Mouse (Mus musculus): Measurements from ENCODE around the gene Eif5. TPM values are rescaled to one million over a fixed set of nuclear protein-coding genes. Genes with fewer than 3 reads are reported as not detected.

Eif5 gene
- polyA plus RNA-seq, 1 experiment = 57.6 TPM

GRCm38 (mm10) chr12:111535762-111536161, 2.1 kb upstream of the Eif5 start:
- Histone ChIP-seq H3K4me2 (ENCODE audit: low read depth) (no peak overlapping the region), H3K36me3 (ENCODE audit: control insufficient read depth, insufficient read depth) (peaks cover 14% of the 10 kb centered on the region), H3K27me3 (ENCODE audit: control insufficient read depth, insufficient read depth, insufficient read length) (no peaks in the 10 kb centered on the region), H3K79me2 (ENCODE audit: control insufficient read depth, insufficient read depth) (peaks cover 24% of the 10 kb centered on the region), H3K4me3 (no peak overlapping the region), H3ac (ENCODE audit: control insufficient read depth, insufficient read length) (no peak overlapping the region)
- TF ChIP-seq MYOG (IDR thresholded peaks at IDR 0.05; ENCODE audit: control insufficient read depth in 1 of 3, insufficient read depth in 1 of 3, insufficient read length in 2 of 3, low read depth in 2 of 3) (no peak), MAX (IDR thresholded peaks at IDR 0.05; ENCODE audit: low read depth) (no peak), SRF (IDR thresholded peaks at IDR 0.05; ENCODE audit: control insufficient read depth, insufficient read length, low read depth) (no peak), CEBPB (IDR thresholded peaks at IDR 0.05; ENCODE audit: insufficient read depth, poor library complexity, severe bottlenecking) (no peak), E2F4 (IDR thresholded peaks at IDR 0.05; ENCODE audit: insufficient read depth) (no peak), USF1 (IDR thresholded peaks at IDR 0.05; ENCODE audit: low read depth) (no peak), TCF12 (IDR thresholded peaks at IDR 0.05; ENCODE audit: insufficient read depth, poor library complexity, severe bottlenecking) (no peak), REST (IDR thresholded peaks at IDR 0.05; ENCODE audit: insufficient read depth, insufficient read length) (no peak), TCF3 (IDR thresholded peaks at IDR 0.05; ENCODE audit: insufficient read length, low read depth) (no peak), POLR2A (IDR thresholded peaks at IDR 0.05; ENCODE audit: insufficient read length, low read depth) (no peak), POLR2AphosphoS2 (IDR thresholded peaks at IDR 0.05; ENCODE audit: insufficient read length, low read depth) (no peak), MYOD1 (IDR thresholded peaks at IDR 0.05; ENCODE audit: control insufficient read depth in 1 of 3, insufficient read length in 2 of 3, low read depth in 2 of 3) (no peak)

- TF ChIP-seq MYOG (IDR thresholded peaks at IDR 0.05; ENCODE audit: control insufficient read depth in 1 of 3, insufficient read depth in 1 of 3, insufficient read length in 2 of 3, low read depth in 2 of 3) (no peak), USF1 (IDR thresholded peaks at IDR 0.05; ENCODE audit: low read depth) (no peak), TCF12 (IDR thresholded peaks at IDR 0.05; ENCODE audit: insufficient read depth, poor library complexity, severe bottlenecking) (no peak), REST (IDR thresholded peaks at IDR 0.05; ENCODE audit: insufficient read depth, insufficient read length) (no peak), SRF (IDR thresholded peaks at IDR 0.05; ENCODE audit: control insufficient read depth, insufficient read length, low read depth) (no peak), CEBPB (IDR thresholded peaks at IDR 0.05; ENCODE audit: insufficient read depth, poor library complexity, severe bottlenecking) (no peak), MAX (IDR thresholded peaks at IDR 0.05; ENCODE audit: low read depth) (no peak), TCF3 (IDR thresholded peaks at IDR 0.05; ENCODE audit: insufficient read length, low read depth) (no peak), POLR2AphosphoS2 (IDR thresholded peaks at IDR 0.05; ENCODE audit: insufficient read length, low read depth) (no peak), E2F4 (IDR thresholded peaks at IDR 0.05; ENCODE audit: insufficient read depth) (no peak), MYOD1 (IDR thresholded peaks at IDR 0.05; ENCODE audit: control insufficient read depth in 1 of 3, insufficient read length in 2 of 3, low read depth in 2 of 3) (no peak), POLR2A (IDR thresholded peaks at IDR 0.05; ENCODE audit: insufficient read length, low read depth) (no peak)
- peak overlapping the region; percentile 79 for H3K4me3 ChIP-seq
- H3ac ChIP-seq (ENCODE audit: control insufficient read depth, insufficient read length) = peak overlapping the region; percentile 87
These were observed 1.1 kb upstream of the Eif5 start for GRCm38 (mm10) chr12:111536746-111537145.

GRCm38 (mm10) chr12:111537341-111537740, 475 bp upstream of the Eif5 start:
- Histone ChIP-seq H3K36me3 (ENCODE audit: control insufficient read depth, insufficient read depth) (peaks cover 30% of the 10 kb centered on the region), H3K4me3 (peak overlapping the region; percentile 79), H3K79me2 (ENCODE audit: control insufficient read depth, insufficient read depth) (peaks cover 38% of the 10 kb centered on the region), H3ac (ENCODE audit: control insufficient read depth, insufficient read length) (peak overlapping the region; percentile 87), H3K27me3 (ENCODE audit: control insufficient read depth, insufficient read depth, insufficient read length) (no peaks in the 10 kb centered on the region), H3K4me2 (ENCODE audit: low read depth) (peak overlapping the region; percentile 92)
- TF ChIP-seq SRF (IDR thresholded peaks at IDR 0.05; ENCODE audit: control insufficient read depth, insufficient read length, low read depth) = no peak
- TF ChIP-seq MYOD1 (IDR thresholded peaks at IDR 0.05; ENCODE audit: control insufficient read depth in 1 of 3, insufficient read length in 2 of 3, low read depth in 2 of 3) = no peak
- no peak for TF ChIP-seq CEBPB (IDR thresholded peaks at IDR 0.05; ENCODE audit: insufficient read depth, poor library complexity, severe bottlenecking)
- no peak for TF ChIP-seq E2F4 (IDR thresholded peaks at IDR 0.05; ENCODE audit: insufficient read depth)
- no peak for TF ChIP-seq MYOG (IDR thresholded peaks at IDR 0.05; ENCODE audit: control insufficient read depth in 1 of 3, insufficient read depth in 1 of 3, insufficient read length in 2 of 3, low read depth in 2 of 3)
- no peak for TF ChIP-seq POLR2A (IDR thresholded peaks at IDR 0.05; ENCODE audit: insufficient read length, low read depth)

More at GRCm38 (mm10) chr12:111536746-111537145, 1.1 kb upstream of the Eif5 start:
- Histone ChIP-seq H3K36me3 (ENCODE audit: control insufficient read depth, insufficient read depth) (peaks cover 24% of the 10 kb centered on the region), H3K79me2 (ENCODE audit: control insufficient read depth, insufficient read depth) (peaks cover 34% of the 10 kb centered on the region), H3K27me3 (ENCODE audit: control insufficient read depth, insufficient read depth, insufficient read length) (no peaks in the 10 kb centered on the region), H3K4me2 (ENCODE audit: low read depth) (peak overlapping the region; percentile 92)

GRCm38 (mm10) chr12:111538292-111539040, 650 bp downstream of the Eif5 start:
- no peak for TF ChIP-seq TCF3 (IDR thresholded peaks at IDR 0.05; ENCODE audit: insufficient read length, low read depth)
- TF ChIP-seq USF1 (IDR thresholded peaks at IDR 0.05; ENCODE audit: low read depth) = peak; percentile 2
- Histone ChIP-seq H3K4me3 (peak overlapping the region; percentile 79), H3ac (ENCODE audit: control insufficient read depth, insufficient read length) (peak overlapping the region; percentile 87), H3K4me2 (ENCODE audit: low read depth) (peak overlapping the region; percentile 68), H3K36me3 (ENCODE audit: control insufficient read depth, insufficient read depth) (peaks cover 41% of the 10 kb centered on the region), H3K27me3 (ENCODE audit: control insufficient read depth, insufficient read depth, insufficient read length) (no peaks in the 10 kb centered on the region), H3K79me2 (ENCODE audit: control insufficient read depth, insufficient read depth) (peaks cover 46% of the 10 kb centered on the region)

GRCm38 (mm10) chr12:111539041-111539345, 1.2 kb downstream of the Eif5 start:
- TF ChIP-seq MAX (IDR thresholded peaks at IDR 0.05; ENCODE audit: low read depth) = no peak
- TF ChIP-seq SRF (IDR thresholded peaks at IDR 0.05; ENCODE audit: control insufficient read depth, insufficient read length, low read depth) = no peak
- TF ChIP-seq REST (IDR thresholded peaks at IDR 0.05; ENCODE audit: insufficient read depth, insufficient read length) = no peak
- TF ChIP-seq CEBPB (IDR thresholded peaks at IDR 0.05; ENCODE audit: insufficient read depth, poor library complexity, severe bottlenecking) = no peak
- TF ChIP-seq POLR2A (IDR thresholded peaks at IDR 0.05; ENCODE audit: insufficient read length, low read depth) = no peak
- TF ChIP-seq MYOG (IDR thresholded peaks at IDR 0.05; ENCODE audit: control insufficient read depth in 1 of 3, insufficient read depth in 1 of 3, insufficient read length in 2 of 3, low read depth in 2 of 3) = no peak
- TF ChIP-seq POLR2AphosphoS2 (IDR thresholded peaks at IDR 0.05; ENCODE audit: insufficient read length, low read depth) = no peak
- TF ChIP-seq USF1 (IDR thresholded peaks at IDR 0.05; ENCODE audit: low read depth) = no peak
- TF ChIP-seq TCF3 (IDR thresholded peaks at IDR 0.05; ENCODE audit: insufficient read length, low read depth) = no peak
- no peak for TF ChIP-seq TCF12 (IDR thresholded peaks at IDR 0.05; ENCODE audit: insufficient read depth, poor library complexity, severe bottlenecking)
- no peak for TF ChIP-seq MYOD1 (IDR thresholded peaks at IDR 0.05; ENCODE audit: control insufficient read depth in 1 of 3, insufficient read length in 2 of 3, low read depth in 2 of 3)
- no peak for TF ChIP-seq E2F4 (IDR thresholded peaks at IDR 0.05; ENCODE audit: insufficient read depth)
- H3K27me3 ChIP-seq (ENCODE audit: control insufficient read depth, insufficient read depth, insufficient read length) = no peaks in the 10 kb centered on the region
- peak overlapping the region; percentile 79 for H3K4me3 ChIP-seq
- H3ac ChIP-seq (ENCODE audit: control insufficient read depth, insufficient read length) = peak overlapping the region; percentile 87
- H3K36me3 ChIP-seq (ENCODE audit: control insufficient read depth, insufficient read depth) = peaks cover 44% of the 10 kb centered on the region
- peak overlapping the region; percentile 68 for H3K4me2 ChIP-seq (ENCODE audit: low read depth)
- H3K79me2 ChIP-seq (ENCODE audit: control insufficient read depth, insufficient read depth) = peaks cover 49% of the 10 kb centered on the region
